Mouse (Mus musculus) cerebellum, adult 2 months (tissue): ENCODE measurements around the gene Arid5b.

ENCODE experiments used
- CTCF ChIP-seq: fragments of 200-500 bp; IDR thresholded peaks from 2 replicates; pipeline ENCODE4 v1.5.1; 2011; ENCODE audit warnings: low read depth, mild to moderate bottlenecking, control low read depth, low read length, moderate library complexity, borderline replicate concordance; ENCODE audit not compliant: insufficient read depth
- POLR2A ChIP-seq: fragments of 200-500 bp; IDR thresholded peaks from 2 replicates; pipeline ENCODE4 v1.6.1; 2011; ENCODE audit warnings: low read length, control low read depth, borderline replicate concordance; ENCODE audit not compliant: insufficient read depth

GRCm38 (mm10) chr10:68132154-68132553 is 146.4 kb downstream of the Arid5b start:
- TF ChIP-seq CTCF (no peak), POLR2A (no peak)
